Mouse (Mus musculus): ENCODE data around the gene Ssbp1.

The Ssbp1 gene

DNA sequence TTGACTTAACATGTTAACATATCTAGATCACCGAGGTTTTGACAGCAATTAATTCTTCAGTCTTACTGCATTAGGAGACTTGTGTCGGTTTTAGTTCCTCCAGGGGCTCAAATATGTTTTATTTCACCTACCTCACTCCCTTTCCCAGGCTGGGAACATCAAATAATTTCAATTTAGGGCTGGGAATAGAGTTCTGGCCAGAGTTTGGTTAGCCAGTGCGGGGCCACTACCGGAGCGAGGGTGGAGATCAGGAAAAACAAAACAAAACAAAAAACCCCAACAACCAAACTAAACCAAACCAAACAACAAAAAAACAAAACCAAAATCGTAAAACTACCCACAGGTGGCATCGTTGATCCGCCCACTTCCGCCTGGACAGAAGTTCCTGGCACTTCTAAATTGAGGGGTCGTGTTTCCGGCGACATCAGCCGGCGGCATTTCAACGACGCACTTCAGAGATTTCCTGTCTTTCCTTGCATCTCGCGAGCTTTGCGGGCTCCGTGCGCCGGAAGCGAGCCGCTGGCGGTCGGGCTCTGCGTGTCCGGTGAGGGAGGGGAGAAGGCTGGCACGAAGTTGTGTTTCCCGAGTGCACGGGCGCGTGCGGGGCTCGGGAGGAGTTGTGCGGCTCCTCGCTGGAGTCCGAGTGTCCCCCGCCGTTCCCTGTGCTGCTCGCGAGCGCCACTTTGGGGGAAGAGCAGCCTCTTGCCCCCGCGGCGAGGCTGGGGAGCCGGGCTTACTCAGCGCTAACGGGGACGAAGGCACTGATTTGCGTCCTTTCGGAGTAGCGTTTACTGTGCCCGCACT, at the start of gene Ssbp1:
Ssbp1 (plus strand) TSS at position 437 of the 804 bp plus-strand sequence.
- peak; percentile 94 for DNase-seq (ENCODE audit: low spot score)

DNA sequence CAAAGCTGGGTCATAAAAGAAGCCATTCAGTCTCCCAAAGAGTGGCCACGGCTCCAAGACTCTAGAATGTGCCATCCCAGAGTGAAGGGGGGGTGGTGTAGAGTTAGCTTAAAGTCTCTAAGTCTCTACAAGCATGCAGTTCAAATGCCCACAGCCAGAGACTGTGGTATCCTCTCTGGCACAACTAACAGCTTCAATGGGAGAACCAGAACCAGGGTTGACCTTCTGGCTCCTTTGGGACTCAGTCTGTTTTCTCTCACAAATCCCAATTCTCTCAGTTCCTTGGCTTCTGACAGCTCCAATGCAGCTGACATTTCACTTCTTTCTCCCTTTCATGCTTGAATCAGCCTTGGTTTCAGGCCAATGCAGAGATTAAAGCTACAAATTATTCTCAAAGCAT, 48.1 kb upstream of the Ssbp1 start:
- no peak for DNase-seq (ENCODE audit: low spot score)

DNA sequence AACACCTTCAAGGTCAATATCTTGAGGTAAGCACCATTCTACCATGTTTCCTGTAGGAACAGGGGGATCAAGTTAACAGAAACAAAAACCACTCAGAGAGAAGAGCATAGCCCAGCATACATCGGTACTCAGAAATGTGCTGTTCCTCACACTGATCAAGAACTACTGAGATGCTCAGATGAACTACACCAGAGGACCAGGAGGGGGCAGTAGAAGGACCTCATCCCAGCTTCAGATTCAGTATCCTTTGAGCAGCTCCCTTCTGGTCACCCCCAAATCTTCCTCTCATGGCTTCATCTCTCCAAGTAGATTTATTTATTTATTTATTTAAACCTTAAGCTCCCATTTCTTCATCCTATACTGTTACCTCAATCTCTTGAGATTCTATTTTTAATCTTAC, 47.4 kb upstream of the Ssbp1 start:
- DNase-seq (ENCODE audit: low spot score), result peak; percentile 69

DNA sequence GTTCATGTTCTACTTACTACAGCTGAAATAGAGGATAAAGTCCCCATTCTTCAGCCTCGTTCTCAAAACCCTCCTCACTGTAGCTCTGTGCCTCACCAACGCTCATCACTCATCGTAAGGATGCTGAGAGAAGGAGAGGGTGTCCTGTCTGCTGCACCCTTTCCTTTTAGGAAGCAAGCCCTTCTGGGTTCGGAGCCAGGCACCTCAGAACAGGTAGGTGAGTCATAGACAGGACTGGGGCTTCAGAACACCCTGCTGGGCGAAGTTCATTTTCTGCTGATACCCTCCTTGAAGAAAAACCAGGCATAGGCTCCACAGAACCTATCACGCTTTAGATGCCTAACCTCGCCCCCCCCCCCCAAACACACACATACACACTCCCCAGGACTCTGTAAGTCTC, 43.7 kb upstream of the Ssbp1 start:
- DNase-seq (ENCODE audit: low spot score), result no peak

DNA sequence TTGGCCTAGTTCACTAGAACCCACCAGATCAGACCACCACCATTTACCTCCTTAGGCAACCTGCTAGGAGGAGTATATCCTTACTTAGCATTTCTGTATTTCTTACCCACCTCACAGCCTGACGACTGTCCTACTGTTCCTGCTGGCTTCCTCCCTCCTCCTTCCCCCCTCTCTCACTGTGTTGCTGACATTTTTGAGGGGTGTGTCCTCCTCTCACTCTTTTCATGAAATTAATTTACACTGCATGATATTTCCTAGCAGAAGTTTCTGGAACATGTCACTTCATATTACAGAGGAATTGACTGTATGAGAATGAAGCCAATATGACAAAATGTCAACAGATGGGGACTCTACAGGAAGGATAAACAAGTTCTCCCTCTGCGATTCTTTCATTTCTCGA, 42.5 kb upstream of the Ssbp1 start:
- DNase-seq (ENCODE audit: low spot score), result no peak

DNA sequence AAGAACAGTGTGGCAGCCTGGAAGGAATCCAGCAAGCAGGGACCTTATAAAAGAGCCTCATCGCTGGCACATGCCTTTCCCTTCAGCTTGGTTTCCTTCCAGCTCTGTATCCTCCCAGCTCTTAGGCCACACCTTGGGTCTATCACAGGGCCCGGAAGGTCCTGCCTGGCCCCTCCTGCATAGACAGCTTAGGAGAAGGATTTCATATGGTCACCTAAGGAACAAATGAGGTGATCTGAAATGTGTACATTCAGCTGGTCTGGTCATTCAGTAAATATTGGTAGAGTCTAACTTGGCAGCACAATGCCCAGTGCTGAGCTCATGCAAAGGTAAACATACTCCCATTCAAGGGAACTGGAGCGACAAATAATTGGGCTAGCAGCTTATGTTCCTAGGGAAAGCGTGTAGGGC, 41.6 kb upstream of the Ssbp1 start:
- no peak for DNase-seq (ENCODE audit: low spot score)

DNA sequence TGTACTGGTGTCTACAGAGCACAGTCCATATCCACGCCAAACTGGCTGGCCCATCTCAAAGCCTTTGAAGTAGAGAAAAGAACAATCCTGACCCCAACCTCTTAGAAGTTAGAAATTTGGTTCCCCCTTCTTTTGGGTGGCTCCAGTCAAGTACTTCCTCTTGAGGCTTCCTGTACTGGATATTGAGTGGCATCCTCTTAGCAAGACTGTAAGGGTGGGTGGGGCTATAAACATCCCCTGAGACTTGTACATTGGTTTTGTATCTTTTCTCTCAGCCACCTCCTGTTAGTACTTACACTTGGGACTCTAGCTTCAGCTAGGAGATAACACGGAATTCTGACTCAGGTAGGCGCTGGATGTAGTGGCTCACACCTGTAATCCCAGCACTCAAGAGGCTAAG, 40.9 kb upstream of the Ssbp1 start:
- no peak for DNase-seq (ENCODE audit: low spot score)

DNA sequence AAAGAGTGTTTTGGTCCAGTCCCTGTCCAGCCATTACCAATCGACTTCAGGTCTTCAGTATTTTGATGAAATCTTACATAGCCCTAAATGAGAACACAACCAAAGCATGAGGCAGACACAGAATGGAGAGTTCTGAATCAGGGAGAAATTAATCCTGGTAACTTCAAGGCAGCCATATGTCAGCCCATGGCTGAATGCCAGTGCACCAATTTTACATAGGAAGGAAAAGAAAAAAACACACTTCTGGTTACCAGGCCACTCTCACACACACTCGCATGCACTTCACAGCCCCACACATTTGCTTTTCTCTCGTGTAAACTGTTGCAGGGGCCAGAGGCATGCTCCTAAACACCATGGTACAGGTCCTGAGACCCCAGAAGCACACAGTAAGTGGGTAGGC, 40.3 kb upstream of the Ssbp1 start:
- DNase-seq (ENCODE audit: low spot score), result no peak

DNA sequence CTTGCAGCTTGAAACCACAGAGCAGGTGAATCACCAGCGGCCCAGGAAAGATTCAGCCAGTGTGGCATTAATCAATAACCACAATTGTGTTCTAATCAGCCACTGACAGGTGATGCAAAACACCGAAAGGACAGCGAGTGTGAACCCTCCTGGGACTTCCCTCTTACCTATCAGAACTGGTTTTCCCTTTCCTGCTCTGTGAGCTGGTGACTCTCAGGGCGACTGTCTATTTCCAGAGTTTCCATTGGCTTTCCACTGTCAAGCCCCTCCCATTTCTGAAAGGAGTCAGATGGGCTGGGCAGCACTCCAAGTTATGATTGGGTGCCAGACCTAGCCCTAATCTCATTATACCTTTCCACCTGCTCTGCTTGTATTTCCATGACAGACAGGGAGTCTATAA, 39.8 kb upstream of the Ssbp1 start:
- no peak for DNase-seq (ENCODE audit: low spot score)

DNA sequence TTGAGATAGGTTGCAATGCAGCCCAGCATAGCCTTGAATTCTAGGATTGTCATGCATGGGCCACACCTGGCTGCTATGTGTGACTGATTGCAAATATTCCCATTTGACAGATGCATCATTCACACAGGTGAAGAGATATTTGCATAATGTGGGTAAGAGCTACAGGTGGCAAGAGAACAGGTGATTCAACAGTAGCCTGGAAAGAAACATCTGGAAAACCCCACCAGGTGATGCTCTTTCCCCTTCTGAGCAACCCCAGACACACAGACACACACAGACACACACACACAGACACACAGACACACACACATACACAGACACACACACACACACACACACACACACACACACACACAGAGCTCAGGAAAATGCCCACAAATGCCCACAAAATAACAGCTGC, 39.3 kb upstream of the Ssbp1 start:
- DNase-seq (ENCODE audit: low spot score), result no peak

DNA sequence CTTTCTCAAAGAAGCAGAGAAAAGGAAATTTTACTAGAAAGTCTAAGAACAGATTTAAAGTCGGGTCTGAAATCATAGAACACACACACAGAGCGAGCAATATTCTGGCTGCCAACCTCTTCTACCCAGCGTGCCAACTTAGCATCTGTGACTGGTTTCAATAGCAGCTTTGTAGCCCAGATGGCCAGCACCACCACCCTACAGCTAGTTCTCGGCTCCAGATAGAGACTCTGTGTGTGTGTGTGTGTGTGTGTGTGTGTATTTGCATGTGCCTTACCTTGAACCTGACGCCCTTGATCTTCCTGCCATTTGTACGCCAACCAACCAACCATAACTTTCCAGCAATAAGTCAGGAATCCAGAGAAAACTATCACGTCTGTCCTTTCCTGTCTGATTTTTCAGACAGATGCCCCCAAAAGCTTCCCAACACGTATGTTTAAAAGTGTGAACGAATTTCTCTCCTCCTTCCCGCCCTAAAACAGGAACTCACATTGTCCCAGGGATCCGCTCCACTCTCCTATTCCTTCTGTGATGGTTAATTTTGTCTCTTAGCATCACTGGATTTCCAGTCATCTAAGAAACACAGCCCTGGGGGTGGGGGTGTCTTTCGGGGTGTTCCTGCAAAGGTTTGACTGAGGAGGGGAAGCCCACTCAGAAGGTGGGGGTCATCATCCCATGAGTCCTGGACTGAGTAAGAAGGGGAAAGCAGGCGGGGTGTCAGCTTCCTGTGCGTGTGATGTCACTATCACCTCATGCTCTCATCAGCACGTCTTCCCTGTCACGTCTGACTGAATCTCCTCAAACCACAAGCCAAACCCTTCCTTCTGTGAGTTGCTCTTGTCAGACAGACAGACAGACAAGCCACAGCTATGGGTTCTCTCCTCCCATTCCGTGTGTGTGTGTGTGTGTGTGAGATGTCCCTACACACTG, 38.5 kb upstream of the Ssbp1 start:
- DNase-seq (ENCODE audit: low spot score), result peak; percentile 91

DNA sequence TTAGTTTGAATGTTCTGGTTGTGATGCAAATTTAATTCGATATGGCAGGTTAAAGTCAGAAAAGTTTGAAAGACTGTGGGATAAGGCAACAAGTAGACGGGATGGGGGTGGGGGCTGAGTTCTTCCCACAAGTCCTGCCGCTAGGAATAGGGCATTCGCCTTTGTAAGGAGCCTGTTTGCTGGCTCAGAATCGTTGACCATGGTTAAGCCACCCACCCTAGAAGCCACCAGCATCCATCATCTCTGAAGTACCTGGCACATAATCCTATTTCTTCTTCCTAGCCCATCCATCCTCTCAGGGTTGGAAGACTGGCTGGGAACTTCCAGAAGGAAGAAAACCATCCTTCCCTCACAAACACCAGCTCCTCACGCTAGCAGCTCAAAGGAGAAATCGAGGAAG, 36.5 kb upstream of the Ssbp1 start:
- DNase-seq (ENCODE audit: low spot score), result no peak

DNA sequence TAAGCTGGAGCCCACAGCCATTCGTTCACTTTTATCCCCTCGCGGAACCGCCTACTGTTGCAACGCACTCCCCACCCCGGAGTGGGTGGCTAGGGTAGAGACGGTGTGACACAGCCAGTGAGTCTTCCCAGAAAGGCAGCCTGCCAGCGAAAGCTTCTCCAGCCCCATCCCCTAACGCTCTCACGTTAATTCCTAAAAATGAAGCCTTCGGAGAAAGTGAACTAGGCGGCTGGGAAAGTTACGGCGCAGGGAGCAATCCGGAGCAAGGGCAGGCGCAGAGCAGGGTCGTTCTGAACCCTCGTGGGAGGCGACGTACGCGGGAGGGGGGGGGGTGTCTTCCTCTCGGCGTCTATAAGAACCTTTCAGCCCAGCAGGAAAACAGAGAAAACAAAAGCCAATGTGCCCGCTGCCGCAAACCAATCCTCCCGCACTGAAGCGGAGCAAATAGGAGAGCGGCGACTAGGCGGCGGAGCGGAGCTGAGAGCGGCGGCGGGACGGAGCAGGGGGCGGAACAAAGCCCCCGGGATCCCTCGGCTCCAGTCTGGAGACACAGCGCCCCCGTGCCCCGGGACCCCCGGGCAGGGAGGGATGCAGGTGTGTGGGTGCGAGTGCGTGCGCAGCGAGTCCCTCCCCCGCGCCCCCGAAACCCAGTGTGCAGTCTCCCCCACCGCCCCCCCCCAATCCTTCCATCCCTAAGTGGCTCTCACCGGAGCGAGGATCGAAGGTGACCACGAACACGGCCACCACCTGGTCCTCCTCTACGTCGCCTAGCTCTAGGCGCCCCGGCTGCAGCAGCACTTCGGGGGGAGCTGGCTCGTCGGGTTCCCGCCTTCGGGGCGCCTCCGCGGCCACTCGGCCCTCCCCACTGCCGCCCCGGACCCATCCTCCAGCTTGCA, 35.8 kb upstream of the Ssbp1 start:
- peak; percentile 63 for DNase-seq (ENCODE audit: low spot score)

DNA sequence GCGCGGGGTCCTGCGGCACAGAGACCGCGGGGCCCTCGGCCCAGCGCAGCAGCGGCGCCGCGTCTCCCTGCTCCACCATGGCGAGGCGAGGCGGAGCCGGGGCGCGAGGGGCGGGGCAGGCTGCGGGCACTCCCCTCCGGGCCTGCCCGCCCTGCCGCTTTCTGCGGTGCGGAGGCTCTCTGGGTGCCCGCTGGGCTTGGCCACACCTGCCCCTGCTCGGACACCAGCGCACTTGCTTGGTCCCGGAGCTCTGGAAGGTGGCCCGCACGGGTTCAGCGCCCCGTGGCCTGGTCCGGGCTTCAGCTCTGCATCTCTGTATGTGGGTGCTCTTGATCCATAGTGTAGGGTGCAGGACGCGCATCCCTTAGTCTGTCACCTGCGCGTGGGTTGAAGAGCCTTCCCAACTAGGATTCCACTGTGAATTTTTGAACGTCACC, 35.1 kb upstream of the Ssbp1 start, which contains the start of gene E330009J07Rik:
E330009J07Rik (minus strand) TSS at position 89 of the 437 bp plus-strand sequence.
- peak; percentile 80 for DNase-seq (ENCODE audit: low spot score)

DNA sequence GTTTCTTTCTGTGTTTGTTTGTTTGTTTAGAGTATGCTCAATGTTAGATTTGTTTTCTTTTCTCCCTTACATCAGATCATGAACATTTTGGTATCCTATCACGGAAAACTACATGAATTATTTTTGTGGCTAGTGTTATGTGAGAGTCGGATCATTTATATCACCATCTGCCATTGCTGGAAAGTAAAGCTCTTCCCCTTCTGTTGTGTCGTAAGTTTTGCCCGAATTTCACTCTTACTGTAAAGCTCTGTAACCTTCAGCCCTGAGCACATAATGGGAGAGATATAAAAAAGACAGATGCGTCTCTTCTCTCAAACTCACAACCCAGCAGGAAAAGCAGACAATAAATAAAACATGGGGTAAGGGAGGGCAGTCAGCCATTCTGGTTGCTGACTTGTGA, 32.2 kb upstream of the Ssbp1 start, which contains the start of gene Wee2:
Wee2 (plus strand) TSS at position 153 of the 400 bp plus-strand sequence.
- DNase-seq (ENCODE audit: low spot score), result no peak

DNA sequence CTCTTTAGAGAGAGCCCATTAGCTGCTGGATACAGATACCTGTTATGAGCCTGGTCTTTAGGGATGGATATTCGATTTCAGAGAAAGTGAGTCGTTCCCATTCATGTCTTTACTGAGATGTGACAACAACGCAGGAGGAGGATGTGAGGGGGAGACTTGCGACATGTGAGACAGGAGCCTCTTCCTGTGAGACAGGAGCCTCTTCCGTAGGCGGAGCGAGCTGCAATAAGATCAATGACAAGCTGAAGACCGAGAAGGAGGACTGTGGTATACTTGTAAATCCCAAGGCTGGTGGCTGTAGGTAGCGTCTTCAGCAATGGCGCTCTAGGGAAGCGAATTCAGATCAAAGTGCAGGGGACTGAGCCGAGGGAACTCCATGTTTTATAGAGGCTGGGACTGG, 31.4 kb upstream of the Ssbp1 start:
- DNase-seq (ENCODE audit: low spot score), result no peak

DNA sequence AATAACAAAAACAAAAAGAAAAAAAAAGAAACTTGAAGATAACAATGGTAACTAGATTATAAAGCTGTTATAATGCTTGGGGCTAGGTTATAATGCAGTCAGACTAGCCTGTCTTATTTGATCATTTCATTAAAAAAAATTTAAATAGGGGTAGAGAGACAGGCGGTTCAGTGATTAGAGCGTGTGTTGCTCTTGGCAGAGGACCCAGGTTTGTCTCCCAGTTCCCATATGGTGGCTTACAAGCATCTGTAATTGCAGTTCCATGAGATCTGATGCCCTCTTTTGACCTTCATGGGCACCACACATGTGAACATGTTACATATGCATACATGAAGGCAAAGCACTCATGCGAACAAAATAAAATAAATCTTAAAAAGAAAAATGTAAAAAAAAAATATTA, 29.9 kb upstream of the Ssbp1 start:
- no peak for DNase-seq (ENCODE audit: low spot score)

DNA sequence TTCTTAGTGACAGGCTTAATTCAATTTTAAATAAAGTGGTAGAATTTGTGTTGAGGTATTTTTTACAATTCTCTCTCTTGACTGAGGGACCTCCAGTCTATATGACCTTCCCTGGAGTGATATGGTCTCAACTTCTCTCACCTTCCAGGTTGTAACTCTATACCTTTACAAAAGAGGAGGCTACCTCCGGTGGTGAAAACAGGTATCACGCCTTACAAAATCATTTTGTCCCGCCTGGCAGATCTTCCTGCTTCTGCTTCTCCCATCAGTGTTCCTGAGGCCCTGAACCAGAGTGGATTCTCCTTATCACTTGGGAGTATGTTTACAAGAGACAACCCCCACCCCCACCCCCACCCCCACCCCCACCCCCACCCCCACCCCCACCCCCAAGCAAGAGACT, 29.4 kb upstream of the Ssbp1 start:
- DNase-seq (ENCODE audit: low spot score), result no peak

DNA sequence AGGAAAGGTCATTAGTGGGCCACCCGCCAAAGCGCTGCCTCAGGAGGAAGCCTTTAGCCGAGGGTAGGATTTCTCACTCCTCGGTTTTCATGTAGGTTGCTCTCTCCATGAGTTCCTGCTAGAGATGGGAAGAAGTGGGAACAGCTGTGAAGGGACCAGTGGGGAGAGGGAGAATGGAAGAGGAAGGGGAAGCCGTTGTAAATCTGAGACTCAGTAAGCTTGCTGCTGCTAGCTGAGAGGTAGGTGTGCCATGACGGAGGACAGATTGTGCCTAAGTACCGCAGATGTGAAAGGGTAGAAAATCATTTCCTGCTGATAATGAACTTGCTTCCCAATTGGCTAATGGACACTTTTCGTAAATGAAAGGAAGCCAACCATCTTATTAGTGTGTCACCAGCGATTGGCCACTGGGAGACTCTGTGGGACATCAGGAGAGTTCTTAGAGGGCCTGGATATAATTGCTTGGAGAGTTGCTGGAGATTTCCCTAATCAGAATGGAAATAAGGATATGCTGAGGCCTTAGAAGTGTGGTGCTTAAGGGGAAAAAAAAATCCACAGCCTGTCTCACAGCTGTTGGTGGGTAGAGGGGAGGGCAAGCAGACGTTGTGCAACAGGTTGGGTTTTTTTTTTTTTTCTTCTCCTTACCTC, 27.7 kb upstream of the Ssbp1 start:
- DNase-seq (ENCODE audit: low spot score), result no peak

DNA sequence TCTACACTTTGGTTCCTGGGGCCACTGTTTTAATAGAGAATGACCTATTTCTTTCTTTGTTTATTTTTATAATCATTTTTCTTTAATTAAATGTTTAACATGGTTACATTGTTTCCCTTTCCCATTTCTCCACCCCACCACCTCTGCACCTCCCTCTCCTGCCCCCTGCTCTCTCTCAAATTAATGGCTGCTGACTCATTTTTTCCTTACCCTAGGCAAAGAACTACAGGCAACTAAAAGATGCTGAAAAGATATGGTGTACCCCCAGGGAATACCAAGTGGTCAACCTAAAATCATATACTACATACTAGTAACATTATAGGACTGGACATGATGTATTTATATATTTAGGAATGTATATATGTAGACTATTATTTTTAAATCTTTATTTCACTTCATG, 22.5 kb upstream of the Ssbp1 start:
- DNase-seq (ENCODE audit: low spot score), result no peak

DNA sequence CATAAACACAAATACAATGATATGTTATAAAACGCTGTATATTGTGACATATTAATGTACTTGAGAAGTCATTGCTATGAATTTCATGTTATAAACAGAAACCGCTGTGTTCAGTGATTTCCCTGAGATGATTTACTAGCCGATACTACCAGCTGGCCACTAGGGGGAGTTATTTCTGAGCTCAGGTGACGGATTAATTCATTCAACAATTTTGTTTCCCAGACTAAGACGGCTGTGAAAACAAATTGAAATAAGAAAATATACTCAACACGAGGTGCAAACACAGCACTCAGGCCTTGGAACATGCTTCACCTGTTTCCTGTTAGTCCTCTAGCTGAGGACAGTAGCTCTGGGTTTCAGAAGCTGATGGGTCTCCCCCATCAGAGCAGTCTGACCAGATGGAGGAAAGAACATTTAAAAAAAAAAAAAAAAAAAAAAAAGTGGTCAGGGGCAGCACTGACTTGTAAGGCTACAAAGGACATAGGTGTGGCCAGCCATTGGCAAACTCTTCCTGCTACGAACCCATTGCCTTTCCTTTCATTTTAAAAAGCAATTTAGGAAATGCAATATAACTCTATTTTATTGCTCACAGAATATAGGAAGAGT, 16.6 kb upstream of the Ssbp1 start:
- DNase-seq (ENCODE audit: low spot score), result no peak

Measured in layer of hippocampus, adult 11-12 months (tissue).